ENCODE assay signal across 19 mouse cellular contexts in genomic region chr1:192800338-192800737, GRCm38 (mm10). TPM values are rescaled to one million over a fixed set of nuclear protein-coding genes. Genes with fewer than 3 reads are reported as not detected.
DNase-seq lines count a peak whose midpoint lies in the region; ATAC-seq and TF ChIP-seq lines count a peak whose summit lies in the region.
"Had no signal": no experiment of that assay in that cellular context is flagged by ENCODE, and none has a peak within 500 bp of the region (broad histone marks: within the 10 kb centered on the region; RNA-seq: fewer than 3 reads in every experiment).

No protein-coding gene starts in this region.

- H3K9me3 ChIP-seq in MEL (replicated peaks; ENCODE audit: insufficient read depth, low read length): no peaks in the 10 kb centered on the region
- no peaks in the 10 kb centered on the region for H3K9me3 ChIP-seq in embryonic facial prominence, embryonic 10.5 days
- peaks cover 1% of the 10 kb centered on the region; the same call in 1 of the 2 replicates for H3K9me3 ChIP-seq in limb, embryonic 12.5 days
- H3K9me3 ChIP-seq in liver, embryonic 14.5 days (ENCODE audit: control insufficient read depth, low read length): no peaks in the 10 kb centered on the region
- no peaks in the 10 kb centered on the region for H3K9me3 ChIP-seq in forebrain, postnatal 0 days (ENCODE audit: low read length)
- H3K9me3 ChIP-seq: midbrain, embryonic 12.5 days had no signal

- ATAC-seq in limb, embryonic 12.5 days (ENCODE audit: insufficient number of reproducible peaks, insufficient read depth, low FRiP score, low TSS enrichment, low read depth): no peak
- ATAC-seq in liver, embryonic 14.5 days (ENCODE audit: insufficient read depth): peak; percentile 89
- ATAC-seq in forebrain, postnatal 0 days: no peak
- no peak for ATAC-seq in monocyte, adult 5-6 weeks (replicated peaks; ENCODE audit: insufficient number of reproducible peaks, low FRiP score, low TSS enrichment, poor library complexity, severe bottlenecking)
- ATAC-seq: Patski had no signal

- peak overlapping the region; percentile 27; the same call in 1 of the 2 replicates for H3K4me2 ChIP-seq in limb, embryonic 12.5 days
- H3K4me2 ChIP-seq in liver, embryonic 14.5 days (ENCODE audit: low read depth): no peak overlapping the region
- H3K4me2 ChIP-seq in forebrain, postnatal 0 days (ENCODE audit: low read depth): no peak overlapping the region
- H3K4me2 ChIP-seq: hindbrain, embryonic 14.5 days; midbrain, embryonic 12.5 days had no signal

- peak overlapping the region; percentile 13; the same call in 1 of the 2 replicates for H3K27ac ChIP-seq in MEL (ENCODE audit: control insufficient read depth, low read depth, low read length)
- peak overlapping the region; percentile 55; the same call in 1 of the 2 replicates for H3K27ac ChIP-seq in embryonic facial prominence, embryonic 10.5 days (replicated peaks)
- peak overlapping the region; percentile 83 for H3K27ac ChIP-seq in limb, embryonic 12.5 days
- H3K27ac ChIP-seq in liver, embryonic 14.5 days: no peak overlapping the region
- H3K27ac ChIP-seq in forebrain, postnatal 0 days (ENCODE audit: low read depth, low read length): no peak overlapping the region
- H3K27ac ChIP-seq: hindbrain, embryonic 14.5 days; midbrain, embryonic 12.5 days had no signal

- TF ChIP-seq POLR2A in MEL (IDR thresholded peaks at IDR 0.05; ENCODE audit: control insufficient read depth in 1 of 2, insufficient read depth in 1 of 2, low read depth in 1 of 2, low read length in 2 of 2, poor library complexity in 1 of 2): no peak

- no peak overlapping the region for H3K9ac ChIP-seq in MEL (ENCODE audit: control insufficient read depth, low read depth, low read length, poor library complexity, severe bottlenecking)
- no peak overlapping the region for H3K9ac ChIP-seq in limb, embryonic 12.5 days (replicated peaks)
- H3K9ac ChIP-seq in liver, embryonic 14.5 days (replicated peaks): no peak overlapping the region
- no peak overlapping the region for H3K9ac ChIP-seq in forebrain, postnatal 0 days
- H3K9ac ChIP-seq: hindbrain, embryonic 14.5 days; midbrain, embryonic 12.5 days had no signal

- 0 out of 4 replicates have a peak, but pooled peaks cover 0 to 1% of the 10 kb centered on the region in 2 experiments for H3K27me3 ChIP-seq in MEL (ENCODE audit: control insufficient read depth in 1 of 2, insufficient read depth in 2 of 2, low read length in 2 of 2)
- H3K27me3 ChIP-seq in embryonic facial prominence, embryonic 10.5 days (replicated peaks; ENCODE audit: low read depth, poor library complexity, severe bottlenecking): no peaks in the 10 kb centered on the region; the same call in 1 of the 2 replicates
- H3K27me3 ChIP-seq in limb, embryonic 12.5 days: no peaks in the 10 kb centered on the region
- no peaks in the 10 kb centered on the region for H3K27me3 ChIP-seq in liver, embryonic 14.5 days (ENCODE audit: control insufficient read depth, insufficient read depth, low read length)
- no peaks in the 10 kb centered on the region for H3K27me3 ChIP-seq in forebrain, postnatal 0 days (ENCODE audit: insufficient read depth, low read length)
- H3K27me3 ChIP-seq: Patski had no signal

- no peak for TF ChIP-seq CTCF in MEL (IDR thresholded peaks at IDR 0.05 in 2 of 3, conservative IDR thresholded peaks at IDR 0.05 in 1 of 3; ENCODE audit: control insufficient read depth in 1 of 3, insufficient read depth in 1 of 3, low read depth in 2 of 3, low read length in 3 of 3, poor library complexity in 1 of 3, severe bottlenecking in 1 of 3)
- TF ChIP-seq CTCF in liver, embryonic 14.5 days (IDR thresholded peaks at IDR 0.05; ENCODE audit: low read depth): no peak
- TF ChIP-seq CTCF in forebrain, postnatal 0 days (IDR thresholded peaks at IDR 0.05; ENCODE audit: low read depth): no peak

- DNase-seq in MEL (ENCODE audit: low read depth, low spot score): peak; percentile 73
- no peak for DNase-seq in embryonic facial prominence, embryonic 10.5 days (ENCODE audit: low spot score)
- DNase-seq in liver, embryonic 14.5 days (ENCODE audit: low read depth in 3 of 3, low spot score in 3 of 3): peak; percentile 39 to 49 (median 41)
- no peak for DNase-seq in gastrocnemius, postnatal 14 days
- no peak for DNase-seq in forebrain, postnatal 0 days
- no peak for DNase-seq in B cell, adult 2 months
- DNase-seq: adrenal gland, postnatal 36 days; cerebellum, postnatal 10 days; gastrocnemius, postnatal 25 days; heart, postnatal 10 days; kidney, adult 11 months; kidney, postnatal 10 days; lung, adult 2 months; lung, postnatal 36 days had no signal

- peak; percentile 33 to 63; a peak in 3 of 4 replicates for TF ChIP-seq EP300 in MEL (IDR thresholded peaks at IDR 0.05; ENCODE audit: low read depth in 1 of 2, low read length in 2 of 2)
- peak; percentile 66 for TF ChIP-seq EP300 in liver, embryonic 14.5 days (IDR thresholded peaks at IDR 0.05; ENCODE audit: low read depth)

- H3K36me3 ChIP-seq in MEL (ENCODE audit: control insufficient read depth in 1 of 2, insufficient read depth in 2 of 2, low read length in 2 of 2): peaks cover 0 to 9% of the 10 kb centered on the region in 2 experiments; a peak in 1 of 4 replicates
- no peaks in the 10 kb centered on the region for H3K36me3 ChIP-seq in embryonic facial prominence, embryonic 10.5 days (replicated peaks)
- no peaks in the 10 kb centered on the region for H3K36me3 ChIP-seq in limb, embryonic 12.5 days
- H3K36me3 ChIP-seq in liver, embryonic 14.5 days (replicated peaks; ENCODE audit: control insufficient read depth, insufficient read depth, low read depth): no peaks in the 10 kb centered on the region
- no peaks in the 10 kb centered on the region for H3K36me3 ChIP-seq in forebrain, postnatal 0 days (ENCODE audit: insufficient read depth)
- H3K36me3 ChIP-seq: midbrain, embryonic 12.5 days had no signal

- no peaks in the 10 kb centered on the region for H3K79me2 ChIP-seq in MEL (ENCODE audit: control insufficient read depth, insufficient read depth, low read length, poor library complexity)

- no peak overlapping the region for H3K4me3 ChIP-seq in MEL (ENCODE audit: control insufficient read depth in 1 of 2, insufficient read depth in 1 of 2, low read depth in 2 of 2, low read length in 2 of 2)
- H3K4me3 ChIP-seq in embryonic facial prominence, embryonic 10.5 days: no peak overlapping the region
- no peak overlapping the region for H3K4me3 ChIP-seq in limb, embryonic 12.5 days (replicated peaks)
- H3K4me3 ChIP-seq in liver, embryonic 14.5 days (ENCODE audit: insufficient read depth in 1 of 2, low read depth in 2 of 2, low read length in 2 of 2): no peak overlapping the region
- no peak overlapping the region for H3K4me3 ChIP-seq in forebrain, postnatal 0 days (ENCODE audit: low read depth, low read length)
- H3K4me3 ChIP-seq: midbrain, embryonic 12.5 days had no signal

- intact Hi-C loops in gastrocnemius, postnatal 14 days (cut with DNase I; ENCODE audit: low total_unique reads): no loop called here

- 77% methylated on average over 8 of the region's 8 CpGs for WGBS in embryonic facial prominence, embryonic 10.5 days
- WGBS in limb, embryonic 12.5 days: 63% methylated on average over 8 of the region's 8 CpGs
- 27% methylated on average over 8 of the region's 8 CpGs for WGBS in liver, embryonic 14.5 days (ENCODE audit: insufficient replicate concordance)
- 81% methylated on average over 8 of the region's 8 CpGs for WGBS in forebrain, postnatal 0 days

- TF ChIP-seq RAD21 in MEL (IDR thresholded peaks at IDR 0.05; ENCODE audit: low read depth, low read length): no peak

- peaks cover 0 to 12% of the 10 kb centered on the region in 2 experiments; a peak in 3 of 4 replicates for H3K4me1 ChIP-seq in MEL (ENCODE audit: control insufficient read depth in 1 of 2, insufficient read depth in 2 of 2, low read length in 2 of 2)
- H3K4me1 ChIP-seq in embryonic facial prominence, embryonic 10.5 days: peaks cover 62% of the 10 kb centered on the region
- peaks cover 58% of the 10 kb centered on the region for H3K4me1 ChIP-seq in limb, embryonic 12.5 days (replicated peaks)
- H3K4me1 ChIP-seq in liver, embryonic 14.5 days (replicated peaks; ENCODE audit: control insufficient read depth in 2 of 2, insufficient read depth in 2 of 2, low read length in 1 of 2): peaks cover 0 to 7% of the 10 kb centered on the region in 2 experiments; a peak in 2 of 4 replicates
- no peaks in the 10 kb centered on the region for H3K4me1 ChIP-seq in forebrain, postnatal 0 days (ENCODE audit: insufficient read depth)

TF ChIP-seq in MEL, 35 proteins besides CTCF, POLR2A, EP300 and RAD21 (continues in another document):
- TF ChIP-seq SIN3A (IDR thresholded peaks at IDR 0.05; ENCODE audit: low read length) (peak; percentile 44; the same call in 1 of the 2 replicates), TAL1 (IDR thresholded peaks at IDR 0.05; ENCODE audit: low read length) (peak; percentile 61), ETS1 (IDR thresholded peaks at IDR 0.05; ENCODE audit: low read depth, low read length) (peak; percentile 79), ZMIZ1 (IDR thresholded peaks at IDR 0.05; ENCODE audit: low read depth, low read length) (no peak)

RNA-seq across cellular contexts. Expression of gene Hhat, which starts 29.3 kb away (rescaled TPM):
- 0.36 and 0.39 TPM in 2 replicates for total RNA-seq in MEL (2012; rRNA removed)
- polyA plus RNA-seq in MEL (2012; ENCODE audit: insufficient read depth in 1 of 2, insufficient read length in 2 of 2, low read depth in 1 of 2, low replicate concordance in 2 of 2, missing spikeins in 1 of 2): 1 to 10 TPM in 1 of 2 experiments, not detected in 1; 1.0 TPM
- polyA plus RNA-seq in embryonic facial prominence, embryonic 10.5 days (2016; fragmentation: Nextera tagmentation; extraction: Ambion mirVana): 9.3 and 9.9 TPM in 2 replicates
- 10.8 and 12.0 TPM in 2 replicates for polyA plus RNA-seq in limb, embryonic 12.5 days (2016; fragmentation: Nextera tagmentation; extraction: Ambion mirVana)
- polyA plus RNA-seq in liver, embryonic 14.5 days (2012; rRNA removed): 0.53 and 0.73 TPM in 2 replicates
- polyA plus RNA-seq in liver, embryonic 14.5 days (2014; fragmentation: Nextera tagmentation; extraction: Ambion mirVana): 0.54 and 1.4 TPM in 2 replicates
- 1 to 10 TPM; 1.4 to 2.0 TPM for total RNA-seq in gastrocnemius, postnatal 14 days (2021)
- total RNA-seq in forebrain, postnatal 0 days (2014; rRNA removed): 2.6 and 2.8 TPM in 2 replicates
- polyA plus RNA-seq in forebrain, postnatal 0 days (2015; fragmentation: Nextera tagmentation; extraction: Ambion mirVana): 1.8 TPM in 2 replicates
- 0.85 to 3.6 TPM (median 1.7 TPM) in 3 replicates for total RNA-seq in monocyte, adult 5-6 weeks (2017)

RNA-seq across cellular contexts. Expression of gene Sertad4, which starts 55.2 kb away (rescaled TPM):
- total RNA-seq in MEL (2012; rRNA removed): not detected in 2 replicates
- not detected for polyA plus RNA-seq in MEL (2012; ENCODE audit: insufficient read depth in 1 of 2, insufficient read length in 2 of 2, low read depth in 1 of 2, low replicate concordance in 2 of 2, missing spikeins in 1 of 2)
- 23.6 and 33.4 TPM in 2 replicates for polyA plus RNA-seq in embryonic facial prominence, embryonic 10.5 days (2016; fragmentation: Nextera tagmentation; extraction: Ambion mirVana)
- polyA plus RNA-seq in limb, embryonic 12.5 days (2016; fragmentation: Nextera tagmentation; extraction: Ambion mirVana): 80.4 and 85.1 TPM in 2 replicates
- polyA plus RNA-seq in liver, embryonic 14.5 days (2012; rRNA removed): 0.35 and 0.37 TPM in 2 replicates
- polyA plus RNA-seq in liver, embryonic 14.5 days (2014; fragmentation: Nextera tagmentation; extraction: Ambion mirVana): 0.19 and 0.34 TPM in 2 replicates
- total RNA-seq in gastrocnemius, postnatal 14 days (2021): 1 to 10 TPM; 4.0 to 7.7 TPM
- 10.7 and 14.2 TPM in 2 replicates for total RNA-seq in forebrain, postnatal 0 days (2014; rRNA removed)
- polyA plus RNA-seq in forebrain, postnatal 0 days (2015; fragmentation: Nextera tagmentation; extraction: Ambion mirVana): 24.6 and 30.4 TPM in 2 replicates
- not detected in 3 replicates for total RNA-seq in monocyte, adult 5-6 weeks (2017)

Comparison
In these comparisons a context has a peak if more than half of its experiments do, and no peak if none do; other contexts are left out.
1. DNase-seq: peak in MEL (single experiment) and liver, embryonic 14.5 days (3 of 3); none in embryonic facial prominence, embryonic 10.5 days (single experiment), gastrocnemius, postnatal 14 days (single experiment), forebrain, postnatal 0 days (single experiment) and B cell, adult 2 months (0 of 2).
2. H3K27ac ChIP-seq: peak in MEL (single experiment), embryonic facial prominence, embryonic 10.5 days (single experiment) and limb, embryonic 12.5 days (single experiment); none in liver, embryonic 14.5 days (single experiment) and forebrain, postnatal 0 days (single experiment).
3. RNA of gene Sertad4, which starts 55.2 kb away (polyA plus RNA-seq): 80.4 to 85.1 TPM in limb, embryonic 12.5 days, 23.6 to 33.4 TPM in embryonic facial prominence, embryonic 10.5 days and 24.6 to 30.4 TPM in forebrain, postnatal 0 days; 0.19 to 0.37 TPM in liver, embryonic 14.5 days and not detected in MEL; every median in the first group is over 10 times any median in the second.